Mouse (Mus musculus): ENCODE measurements around the gene Rab11fip5. TPM values are rescaled to one million over a fixed set of nuclear protein-coding genes. Genes with fewer than 3 reads are reported as not detected.

The Rab11fip5 gene
- polyA plus RNA-seq, 3 experiments from 2014 or later = 0.50 to 0.67 (median 0.66) TPM

- ATAC-seq = no peak
Observed at GRCm38 (mm10) chr6:85373066-85373860, 1.2 kb downstream of the Rab11fip5 start.

- no peak for ATAC-seq
Observed at GRCm38 (mm10) chr6:85372496-85372895, 1.9 kb downstream of the Rab11fip5 start.

DNA sequence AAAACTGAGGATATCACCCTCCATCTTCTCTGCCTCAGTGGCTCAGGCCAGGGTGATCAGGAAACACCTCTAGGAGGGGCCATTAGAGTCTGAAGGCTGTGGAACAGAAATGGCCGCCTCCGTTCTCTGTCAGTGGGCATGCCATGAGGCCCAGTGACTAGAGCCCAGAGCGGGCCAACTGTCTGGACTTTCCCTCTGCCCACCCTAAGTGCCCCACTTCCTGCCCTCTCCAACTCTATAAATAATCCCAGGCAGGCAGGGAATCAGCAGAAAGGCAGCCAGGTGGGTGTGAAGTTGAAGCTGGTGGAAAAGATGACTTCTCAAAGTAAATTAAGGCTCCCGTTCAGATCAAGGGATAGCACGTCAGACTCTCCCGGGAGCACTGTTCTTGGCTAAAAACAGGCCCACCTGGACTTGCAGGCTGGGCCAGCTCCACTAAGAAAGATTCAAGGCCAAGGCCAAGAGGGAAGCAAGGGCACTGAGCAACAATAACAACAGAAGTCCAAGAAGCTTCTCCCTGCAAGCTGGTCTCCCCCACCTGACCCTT, 2.5 kb downstream of the Rab11fip5 start:
- no peak for ATAC-seq

GRCm38 (mm10) chr6:85370666-85371430, 3.6 kb downstream of the Rab11fip5 start:
- no peak for ATAC-seq

DNA sequence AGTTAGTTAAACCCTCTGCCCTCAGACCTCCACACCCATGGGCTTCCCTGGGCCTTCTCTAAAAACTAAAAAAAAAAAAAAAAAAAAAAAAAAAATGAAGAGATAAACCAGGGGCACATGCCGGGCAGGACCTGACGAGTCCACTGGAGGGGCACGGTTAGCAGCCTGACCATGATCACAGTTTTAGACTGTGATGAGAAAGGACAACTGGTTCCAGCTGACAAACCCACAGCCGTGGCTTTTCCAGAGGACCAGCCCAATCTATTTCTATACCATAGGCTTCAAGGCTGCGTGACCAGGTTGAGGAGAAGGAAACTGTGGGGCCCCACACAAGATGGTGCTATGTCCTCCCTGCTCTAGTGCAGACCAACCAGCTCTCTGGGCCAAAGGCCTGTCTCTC, 4.4 kb downstream of the Rab11fip5 start:
- no peak for ATAC-seq

GRCm38 (mm10) chr6:85369181-85369860, 5.1 kb downstream of the Rab11fip5 start:
- no peak for ATAC-seq

GRCm38 (mm10) chr6:85368722-85369121, 5.7 kb downstream of the Rab11fip5 start:
- ATAC-seq = no peak

- no peak for ATAC-seq
Observed at GRCm38 (mm10) chr6:85368166-85368565, 6.3 kb downstream of the Rab11fip5 start.

DNA sequence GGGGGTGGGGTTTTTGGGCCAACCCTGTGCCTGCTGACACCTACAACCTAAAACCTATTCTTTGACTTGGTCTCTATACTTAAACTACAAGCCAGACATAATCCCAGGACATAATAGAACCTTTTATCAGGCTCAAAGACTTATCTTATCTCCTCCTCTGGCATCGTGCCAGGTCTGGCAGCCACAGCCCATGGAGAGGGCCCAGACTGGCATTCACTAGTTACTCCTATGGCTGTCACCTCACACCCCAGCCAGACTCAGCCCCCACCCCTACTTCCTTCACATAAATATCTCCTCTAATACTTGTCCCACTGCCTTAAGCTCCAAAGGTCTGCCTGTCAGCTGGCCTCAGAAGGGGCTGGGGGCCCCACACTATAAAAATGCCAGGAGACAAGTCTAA, 8.0 kb downstream of the Rab11fip5 start:
- no peak for ATAC-seq

DNA sequence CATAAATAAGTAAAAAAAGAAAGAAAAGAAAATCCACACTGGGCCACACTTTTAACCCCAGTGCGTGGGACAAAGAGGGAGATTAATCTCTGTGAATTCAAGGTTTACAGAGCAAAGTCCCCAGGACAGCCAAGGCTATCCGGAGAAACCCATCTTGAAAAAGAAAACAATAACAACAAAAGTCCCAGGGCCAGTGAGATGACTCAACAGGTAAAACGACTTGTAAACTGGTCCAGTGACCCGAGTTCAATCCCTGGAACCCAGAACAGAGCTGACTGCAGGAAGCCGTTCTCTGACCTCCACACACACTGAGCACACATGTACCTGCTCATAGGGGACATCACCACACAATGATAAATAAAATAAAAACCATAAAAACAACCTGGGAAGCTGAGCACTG, 10.0 kb downstream of the Rab11fip5 start:
- no peak for ATAC-seq

DNA sequence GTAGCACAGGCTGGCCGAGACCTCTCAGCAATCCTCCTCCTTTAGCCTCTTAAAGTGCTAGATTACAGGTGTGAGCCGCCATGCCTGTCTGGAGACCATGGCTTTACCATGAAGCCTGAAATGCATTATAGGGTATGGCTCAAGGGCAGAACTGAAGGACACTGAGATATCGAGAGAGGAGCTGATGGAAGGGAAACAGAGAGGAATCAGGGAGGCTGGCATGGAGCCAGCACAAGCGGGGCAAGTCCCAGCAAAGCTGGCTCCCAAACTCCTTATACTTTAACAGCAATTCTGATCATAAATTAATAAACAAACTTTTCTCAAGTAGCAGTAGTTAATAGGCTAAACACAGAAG, 10.6 kb downstream of the Rab11fip5 start:
- no peak for ATAC-seq

- no peak for ATAC-seq
Observed at GRCm38 (mm10) chr6:85363231-85363905, 11.1 kb downstream of the Rab11fip5 start.

DNA sequence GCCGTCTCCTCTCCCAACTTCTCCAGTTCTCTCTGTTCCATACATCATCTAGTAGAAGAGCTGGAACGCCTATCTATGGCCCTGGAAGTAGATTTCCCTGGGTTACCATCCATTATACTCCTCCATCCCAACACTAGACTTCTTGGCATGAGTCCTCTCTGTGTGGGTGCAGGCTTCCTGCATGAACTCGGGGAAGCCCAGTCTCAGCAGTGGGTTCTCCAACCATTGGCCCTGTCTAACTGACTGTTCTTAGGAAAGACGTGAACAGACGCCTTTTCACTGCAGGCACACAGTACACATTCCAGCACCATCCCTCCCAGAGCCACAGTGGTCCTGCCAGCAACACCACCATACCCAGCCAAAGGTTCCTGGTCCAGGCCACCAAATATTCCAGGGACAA, 11.8 kb downstream of the Rab11fip5 start:
- ATAC-seq = no peak

- no peak for ATAC-seq
Observed at GRCm38 (mm10) chr6:85360311-85360710, 14.1 kb downstream of the Rab11fip5 start.

DNA sequence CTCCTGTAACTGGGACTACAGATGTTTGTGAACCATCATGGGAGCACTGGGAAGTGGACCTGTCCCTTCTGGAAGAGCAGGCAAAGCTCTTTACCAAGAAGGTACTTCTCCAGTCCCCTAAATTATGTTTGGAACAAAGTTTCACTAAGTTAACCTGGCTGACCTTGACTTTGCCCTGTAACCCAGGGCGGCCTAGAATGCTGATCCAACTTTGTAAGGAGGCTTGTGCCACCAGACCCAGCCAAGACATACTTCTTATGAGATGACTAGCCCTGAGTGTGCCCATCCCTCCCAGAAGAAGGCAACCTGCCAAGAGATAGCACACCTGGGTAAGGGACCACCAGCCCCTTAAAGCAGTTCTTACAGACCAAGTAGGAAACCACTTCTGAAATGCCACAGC, 15.6 kb downstream of the Rab11fip5 start:
- ATAC-seq = no peak

GRCm38 (mm10) chr6:85356682-85357465, 17.6 kb downstream of the Rab11fip5 start:
- ATAC-seq = peak; percentile 53

GRCm38 (mm10) chr6:85355753-85356152, 18.7 kb downstream of the Rab11fip5 start:
- ATAC-seq = peak; percentile 75

- no peak for ATAC-seq
Observed at GRCm38 (mm10) chr6:85354709-85355108, 19.7 kb downstream of the Rab11fip5 start.

DNA sequence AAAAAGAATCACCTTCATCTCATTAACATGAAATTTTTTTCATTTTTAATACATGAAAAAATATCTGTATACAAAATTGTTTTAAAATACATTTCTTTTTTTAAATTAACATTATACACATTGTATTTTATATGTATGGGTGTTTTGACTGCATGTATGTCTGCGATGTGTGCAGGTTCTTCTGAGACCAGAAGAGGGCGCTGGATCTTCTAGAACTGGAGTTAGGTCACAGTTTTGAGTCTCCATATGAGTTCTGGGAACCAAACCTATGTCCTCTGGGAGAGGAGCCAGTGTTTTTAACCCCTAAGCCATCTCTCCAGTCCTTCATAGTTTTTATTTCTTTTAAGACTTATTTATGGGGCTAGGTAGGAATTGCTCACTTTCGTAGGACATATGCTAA, 20.7 kb downstream of the Rab11fip5 start:
- ATAC-seq = no peak

DNA sequence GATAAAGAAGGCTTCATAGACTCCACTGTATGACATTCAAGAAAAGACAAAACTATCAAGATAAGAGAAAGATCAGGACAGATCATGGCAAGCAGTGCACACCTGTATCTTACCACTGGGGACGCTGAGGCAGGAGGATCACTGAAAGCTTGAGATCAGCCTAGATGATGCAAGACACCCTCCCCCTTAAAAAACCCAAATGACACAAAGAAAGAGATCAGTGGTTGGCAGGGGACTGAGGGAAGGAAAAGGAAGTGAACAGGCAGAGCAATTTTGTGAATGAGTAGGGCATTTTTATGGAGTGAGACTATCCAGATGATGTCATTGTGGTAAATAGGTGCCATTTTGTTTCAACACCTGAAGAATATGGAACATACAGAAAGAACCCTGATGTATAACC, 24.3 kb downstream of the Rab11fip5 start:
- ATAC-seq = no peak

GRCm38 (mm10) chr6:85349246-85349645, 25.2 kb downstream of the Rab11fip5 start:
- no peak for ATAC-seq

- ATAC-seq = no peak
Observed at GRCm38 (mm10) chr6:85348133-85348532, 26.3 kb downstream of the Rab11fip5 start.
